Mouse (Mus musculus) thymus, postnatal 14 days (tissue): ENCODE results near the gene Bcl2l1.

Experiments
- DNase-seq: peaks from one replicate; pipeline ENCODE4 v3.0.0; 2021

Gene Bcl2l1

GRCm38 (mm10) chr2:152823770-152824169, 7.8 kb downstream of the Bcl2l1 start:
- no peak for DNase-seq

- no peak for DNase-seq
Measured at GRCm38 (mm10) chr2:152821566-152821965, 10.0 kb downstream of the Bcl2l1 start.

- DNase-seq: no peak
Measured at GRCm38 (mm10) chr2:152821023-152821422, 10.5 kb downstream of the Bcl2l1 start.

- DNase-seq: no peak
Measured at GRCm38 (mm10) chr2:152820369-152820768, 11.2 kb downstream of the Bcl2l1 start.

- DNase-seq: no peak
Measured at GRCm38 (mm10) chr2:152819926-152820325, 11.6 kb downstream of the Bcl2l1 start.

GRCm38 (mm10) chr2:152819097-152819624, 12.4 kb downstream of the Bcl2l1 start:
- no peak for DNase-seq

GRCm38 (mm10) chr2:152818679-152819078, 12.8 kb downstream of the Bcl2l1 start:
- DNase-seq: no peak

GRCm38 (mm10) chr2:152817596-152818291, 13.8 kb downstream of the Bcl2l1 start:
- DNase-seq: peak; percentile 22

- no peak for DNase-seq
Measured at GRCm38 (mm10) chr2:152816657-152817348, 14.7 kb downstream of the Bcl2l1 start.

GRCm38 (mm10) chr2:152815879-152816656, 15.5 kb downstream of the Bcl2l1 start:
- DNase-seq: peak; percentile 92

- DNase-seq: peak; percentile 14
Measured at GRCm38 (mm10) chr2:152814213-152814874, 17.2 kb downstream of the Bcl2l1 start.

- peak; percentile 13 for DNase-seq
Measured at GRCm38 (mm10) chr2:152813232-152813631, 18.3 kb downstream of the Bcl2l1 start.

- DNase-seq: peak; percentile 9
Measured at GRCm38 (mm10) chr2:152811336-152812165, 20.0 kb downstream of the Bcl2l1 start.

- DNase-seq: no peak
Measured at GRCm38 (mm10) chr2:152810158-152810941, 21.2 kb downstream of the Bcl2l1 start.

GRCm38 (mm10) chr2:152808178-152808577, 23.4 kb downstream of the Bcl2l1 start:
- no peak for DNase-seq

- no peak for DNase-seq
Measured at GRCm38 (mm10) chr2:152806037-152806436, 25.5 kb downstream of the Bcl2l1 start.

GRCm38 (mm10) chr2:152805111-152805490, 26.4 kb downstream of the Bcl2l1 start:
- no peak for DNase-seq

GRCm38 (mm10) chr2:152804408-152805110, 27.0 kb downstream of the Bcl2l1 start:
- DNase-seq: peak; percentile 71

- no peak for DNase-seq
Measured at GRCm38 (mm10) chr2:152803081-152803480, 28.4 kb downstream of the Bcl2l1 start.

GRCm38 (mm10) chr2:152802303-152802702, 29.2 kb downstream of the Bcl2l1 start:
- DNase-seq: no peak
